Mouse (Mus musculus): ENCODE measurements around the gene Scp2. TPM values are rescaled to one million over a fixed set of nuclear protein-coding genes. Genes with fewer than 3 reads are reported as not detected.

Scp2 gene
- polyA plus RNA-seq, 1 experiment from 2014 or later = 228 TPM

DNA sequence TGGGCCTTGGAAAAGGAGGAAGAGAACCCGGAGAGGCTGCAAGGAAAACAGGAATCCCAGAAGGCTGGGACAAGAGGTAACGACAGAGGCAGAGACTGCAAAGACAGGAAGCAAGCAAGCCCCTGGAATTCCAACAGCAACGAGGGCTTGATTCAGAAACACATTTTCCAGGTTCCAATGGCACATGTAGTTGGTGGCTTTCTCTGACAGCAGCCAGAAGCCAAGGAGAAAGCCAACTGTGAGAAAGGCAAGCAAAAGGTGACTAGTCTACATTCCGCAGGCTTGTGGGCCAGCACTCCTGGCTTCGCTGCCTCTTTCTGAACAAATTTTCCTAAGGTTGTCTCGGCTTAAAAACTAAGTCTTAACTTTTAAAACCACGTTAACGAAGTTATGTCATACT, 74.1 kb downstream of the Scp2 start:
- H3K4me1 ChIP-seq = peaks cover 13% of the 10 kb centered on the region
- H3K27me3 ChIP-seq = no peaks in the 10 kb centered on the region
- ATAC-seq (replicated peaks; ENCODE audit: low FRiP score) = no peak
- H3K9ac ChIP-seq = peak overlapping the region; percentile 50
- peak overlapping the region; percentile 57 for H3K27ac ChIP-seq
- H3K4me3 ChIP-seq (replicated peaks) = peak overlapping the region; percentile 53
- peaks cover 20% of the 10 kb centered on the region for H3K36me3 ChIP-seq
- no peaks in the 10 kb centered on the region for H3K9me3 ChIP-seq (replicated peaks)
- H3K4me2 ChIP-seq = peak overlapping the region; percentile 62
- WGBS = 10% methylated on average over 8 of the region's 8 CpGs

DNA sequence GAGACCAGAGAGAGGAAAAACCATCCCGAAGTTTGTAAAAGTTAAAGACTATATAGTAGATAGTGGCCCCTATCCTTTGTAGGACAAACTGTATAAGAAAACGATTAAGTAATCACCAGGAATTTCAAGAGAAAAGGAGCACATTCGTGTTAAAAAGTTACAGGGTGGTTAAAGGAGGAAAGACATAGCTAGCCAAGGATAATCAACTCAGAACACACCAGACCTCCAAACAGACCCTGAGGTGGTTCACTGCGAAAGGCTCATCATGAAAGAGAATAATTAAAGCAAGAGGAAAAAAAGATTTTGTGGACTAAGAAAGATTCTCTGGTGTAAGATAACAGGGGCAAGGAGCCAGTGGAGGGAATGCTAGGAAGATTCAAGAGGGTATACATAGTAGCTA, 74.5 kb downstream of the Scp2 start:
- WGBS = 65% methylated on average over 4 of the region's 4 CpGs
- peak overlapping the region; percentile 57 for H3K27ac ChIP-seq

DNA sequence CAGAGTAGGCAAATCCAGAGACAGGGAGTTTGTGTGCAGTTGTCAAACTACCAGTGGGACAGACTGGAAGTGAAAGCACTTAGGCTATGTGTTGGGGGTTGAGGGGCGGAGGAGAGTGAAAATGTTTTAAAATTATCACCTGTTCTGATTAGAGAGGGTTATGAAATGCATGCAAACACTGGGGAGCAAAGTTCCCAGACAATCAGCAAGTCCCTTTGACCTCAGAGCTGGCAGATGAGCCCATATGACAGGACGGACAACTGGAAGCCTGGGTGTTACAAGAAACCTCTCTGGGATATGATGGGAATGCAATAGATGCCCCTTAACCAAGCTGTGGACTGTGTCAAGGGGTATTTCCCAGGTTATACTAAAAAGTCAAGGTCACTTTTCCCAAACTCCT, 76.7 kb downstream of the Scp2 start:
- Histone ChIP-seq H3K4me2 (no peak overlapping the region), H3K9me3 (replicated peaks) (no peaks in the 10 kb centered on the region)

More for the DNA sequence above, 74.5 kb downstream of the Scp2 start:
- H3K27me3 ChIP-seq = no peaks in the 10 kb centered on the region
- peak overlapping the region; percentile 50 for H3K9ac ChIP-seq
- H3K4me1 ChIP-seq = peaks cover 13% of the 10 kb centered on the region
- H3K36me3 ChIP-seq = peaks cover 25% of the 10 kb centered on the region
- H3K4me3 ChIP-seq (replicated peaks) = peak overlapping the region; percentile 53
- no peaks in the 10 kb centered on the region for H3K9me3 ChIP-seq (replicated peaks)
- peak overlapping the region; percentile 62 for H3K4me2 ChIP-seq
- ATAC-seq (replicated peaks; ENCODE audit: low FRiP score) = no peak

DNA sequence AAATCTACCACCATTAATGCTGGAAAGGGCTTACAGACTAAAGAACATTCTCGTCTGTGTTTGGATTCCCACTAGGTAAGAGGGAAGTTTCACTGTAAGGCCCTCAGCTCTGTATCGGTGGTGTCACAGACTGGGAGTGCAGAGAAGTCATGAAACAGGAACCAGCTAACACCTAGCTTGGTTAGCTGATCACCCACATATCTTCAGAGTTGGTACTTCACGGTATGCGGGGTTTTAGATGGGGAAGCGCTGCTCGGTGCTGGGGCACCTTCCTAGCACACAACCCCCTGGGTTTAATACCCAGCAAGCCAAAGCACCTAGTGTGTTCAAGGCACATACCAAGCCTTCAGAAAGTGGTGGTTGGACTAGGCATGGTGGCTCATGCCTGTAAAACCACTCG, 77.5 kb downstream of the Scp2 start:
- Histone ChIP-seq H3K27ac (no peak overlapping the region), H3K4me3 (replicated peaks) (no peak overlapping the region), H3K27me3 (no peaks in the 10 kb centered on the region), H3K36me3 (peaks cover 44% of the 10 kb centered on the region), H3K9ac (no peak overlapping the region), H3K4me2 (no peak overlapping the region), H3K9me3 (replicated peaks) (no peaks in the 10 kb centered on the region), H3K4me1 (peaks cover 13% of the 10 kb centered on the region)
- 90% methylated on average over 7 of the region's 7 CpGs for WGBS
- ATAC-seq (replicated peaks; ENCODE audit: low FRiP score) = no peak

More for the DNA sequence above, 76.7 kb downstream of the Scp2 start:
- Histone ChIP-seq H3K4me3 (replicated peaks) (no peak overlapping the region), H3K27me3 (no peaks in the 10 kb centered on the region), H3K36me3 (peaks cover 38% of the 10 kb centered on the region), H3K27ac (no peak overlapping the region), H3K4me1 (peaks cover 13% of the 10 kb centered on the region), H3K9ac (no peak overlapping the region)
- no peak for ATAC-seq (replicated peaks; ENCODE audit: low FRiP score)
- 88% methylated on average over 2 of the region's 2 CpGs for WGBS

DNA sequence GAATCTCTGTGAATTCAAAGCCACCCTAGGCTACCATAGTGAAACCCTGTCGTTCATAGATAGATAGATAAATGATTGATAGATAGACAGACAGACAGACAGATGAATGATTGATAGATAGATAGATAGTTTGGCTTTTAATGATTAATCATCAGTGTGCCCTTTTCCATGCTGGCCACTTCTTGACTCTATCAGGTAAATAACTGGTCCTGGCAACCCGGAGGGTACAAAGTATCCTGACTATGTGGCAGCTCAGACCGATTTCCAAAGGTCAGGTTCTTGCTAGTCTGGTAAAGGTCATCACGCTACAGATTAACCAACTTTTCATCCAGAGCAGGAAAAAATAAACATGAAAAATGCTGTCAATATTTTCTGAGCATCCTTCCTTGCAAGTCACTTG, 78.2 kb downstream of the Scp2 start:
- ATAC-seq (replicated peaks; ENCODE audit: low FRiP score) = no peak

DNA sequence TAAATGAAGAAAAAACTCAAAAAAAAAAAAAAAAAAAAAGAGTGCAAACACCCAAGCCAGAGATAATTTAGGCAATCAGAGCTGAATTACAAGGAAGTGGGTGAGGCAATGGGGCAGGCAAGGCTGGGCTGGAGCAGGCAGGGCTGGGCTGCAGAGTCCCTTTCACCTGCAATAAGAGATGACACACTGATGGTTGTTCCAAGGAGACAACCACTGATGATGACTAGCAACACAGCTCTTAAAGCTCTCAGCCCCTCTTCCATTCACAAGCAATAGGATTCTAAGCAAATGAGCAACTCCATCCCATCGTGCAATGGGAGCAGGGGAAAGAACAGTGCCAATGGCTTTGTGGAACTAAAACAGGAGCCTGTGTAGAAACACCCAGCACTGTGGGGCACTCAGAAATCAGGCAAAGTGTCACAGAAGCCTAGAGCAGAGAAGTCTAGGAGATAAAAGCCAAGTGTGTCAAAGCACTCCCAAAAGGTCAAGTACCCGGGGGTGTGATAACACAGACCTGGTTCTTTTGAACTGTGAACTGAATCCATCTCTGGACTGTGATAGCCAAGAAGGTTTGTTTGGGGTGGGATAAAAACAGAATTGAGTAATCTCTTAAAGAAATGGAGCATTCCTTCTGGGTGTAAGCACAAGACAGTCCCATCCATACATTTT, 79.5 kb downstream of the Scp2 start:
- no peaks in the 10 kb centered on the region for H3K9me3 ChIP-seq (replicated peaks)
- H3K27ac ChIP-seq = no peak overlapping the region
- H3K9ac ChIP-seq = no peak overlapping the region
- H3K4me3 ChIP-seq (replicated peaks) = no peak overlapping the region
- H3K27me3 ChIP-seq = no peaks in the 10 kb centered on the region
- H3K4me1 ChIP-seq = peaks cover 9% of the 10 kb centered on the region
- H3K36me3 ChIP-seq = peaks cover 58% of the 10 kb centered on the region
- no peak overlapping the region for H3K4me2 ChIP-seq
- ATAC-seq (replicated peaks; ENCODE audit: low FRiP score) = no peak
- WGBS = 82% methylated on average over 2 of the region's 2 CpGs

More for the DNA sequence above, 78.2 kb downstream of the Scp2 start:
- no peak overlapping the region for H3K27ac ChIP-seq
- H3K4me1 ChIP-seq = peaks cover 13% of the 10 kb centered on the region
- WGBS = 85% methylated on average over 4 of the region's 4 CpGs
- H3K36me3 ChIP-seq = peaks cover 49% of the 10 kb centered on the region
- no peak overlapping the region for H3K9ac ChIP-seq
- no peaks in the 10 kb centered on the region for H3K27me3 ChIP-seq
- no peak overlapping the region for H3K4me3 ChIP-seq (replicated peaks)
- H3K4me2 ChIP-seq = no peak overlapping the region
- H3K9me3 ChIP-seq (replicated peaks) = no peaks in the 10 kb centered on the region

DNA sequence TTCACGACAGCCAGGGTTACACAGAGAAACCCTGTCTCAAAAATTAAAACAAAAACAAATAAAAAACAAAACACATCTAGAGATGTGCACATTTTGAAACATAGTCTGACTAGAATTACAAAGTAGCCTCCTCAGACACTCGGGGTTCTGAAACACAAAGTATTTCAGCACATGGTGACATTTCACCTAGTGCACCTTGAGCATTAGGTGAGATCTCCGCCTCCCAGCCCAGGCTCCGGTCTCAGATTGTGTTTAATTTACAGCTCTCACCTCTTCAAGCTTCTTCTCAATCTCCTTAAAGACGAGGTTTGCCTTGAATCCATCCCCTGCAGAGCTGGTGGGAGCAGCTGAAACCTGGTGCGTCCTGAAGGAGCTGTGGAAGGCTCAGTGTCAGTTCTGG, 81.2 kb downstream of the Scp2 start:
- Histone ChIP-seq H3K9me3 (replicated peaks) (no peaks in the 10 kb centered on the region), H3K4me2 (no peak overlapping the region), H3K27me3 (no peaks in the 10 kb centered on the region), H3K4me1 (no peaks in the 10 kb centered on the region), H3K27ac (no peak overlapping the region), H3K36me3 (peaks cover 75% of the 10 kb centered on the region), H3K9ac (no peak overlapping the region), H3K4me3 (replicated peaks) (no peak overlapping the region)
- no peak for ATAC-seq (replicated peaks; ENCODE audit: low FRiP score)
- 79% methylated on average over 6 of the region's 6 CpGs for WGBS

DNA sequence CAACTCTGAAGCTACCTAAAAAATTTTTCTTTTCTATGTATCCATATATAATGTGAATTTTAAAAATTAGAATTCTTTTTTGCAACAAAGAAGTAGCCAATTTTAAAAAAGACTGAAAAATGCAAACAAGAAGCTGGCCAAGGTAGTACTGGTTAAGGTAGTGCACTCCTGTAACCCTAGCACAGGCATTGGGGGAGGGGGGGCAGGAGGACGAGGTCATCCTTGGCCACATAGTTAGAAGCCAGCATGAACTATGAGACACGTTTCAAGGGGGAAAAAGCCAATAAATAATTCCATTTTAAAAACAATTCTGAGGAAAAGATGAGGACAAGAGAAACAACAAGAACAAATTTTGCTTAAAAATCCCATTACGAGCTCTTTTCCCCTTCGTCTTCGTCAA, 82.3 kb downstream of the Scp2 start:
- ATAC-seq (replicated peaks; ENCODE audit: low FRiP score) = no peak
- Histone ChIP-seq H3K9ac (no peak overlapping the region), H3K4me1 (no peaks in the 10 kb centered on the region), H3K4me3 (replicated peaks) (no peak overlapping the region), H3K36me3 (peaks cover 75% of the 10 kb centered on the region), H3K27ac (no peak overlapping the region), H3K9me3 (replicated peaks) (no peaks in the 10 kb centered on the region), H3K4me2 (no peak overlapping the region), H3K27me3 (no peaks in the 10 kb centered on the region)
- WGBS = 89% methylated on average over 5 of the region's 5 CpGs

DNA sequence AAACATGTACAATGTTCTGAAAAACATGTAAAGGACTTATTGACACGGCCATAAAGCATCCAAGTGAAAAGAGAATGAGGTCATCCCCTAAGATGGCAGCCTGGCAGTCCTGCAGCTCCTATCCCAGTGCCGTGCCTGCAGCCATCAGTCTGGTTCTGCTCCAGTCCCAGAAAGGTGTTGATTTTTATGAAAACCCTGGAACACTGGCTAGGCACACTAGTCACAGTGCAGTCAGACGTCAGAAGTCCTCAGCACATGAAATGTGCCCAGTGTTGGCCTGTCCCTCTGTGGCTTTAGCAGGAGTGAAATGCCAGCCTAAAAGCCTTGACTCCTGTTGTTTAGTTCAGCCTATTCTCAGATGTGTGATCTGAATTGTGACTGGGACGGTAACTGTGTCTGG, 84.0 kb downstream of the Scp2 start:
- no peak for ATAC-seq (replicated peaks; ENCODE audit: low FRiP score)
- 85% methylated on average over 4 of the region's 4 CpGs for WGBS
- peaks cover 70% of the 10 kb centered on the region for H3K36me3 ChIP-seq

DNA sequence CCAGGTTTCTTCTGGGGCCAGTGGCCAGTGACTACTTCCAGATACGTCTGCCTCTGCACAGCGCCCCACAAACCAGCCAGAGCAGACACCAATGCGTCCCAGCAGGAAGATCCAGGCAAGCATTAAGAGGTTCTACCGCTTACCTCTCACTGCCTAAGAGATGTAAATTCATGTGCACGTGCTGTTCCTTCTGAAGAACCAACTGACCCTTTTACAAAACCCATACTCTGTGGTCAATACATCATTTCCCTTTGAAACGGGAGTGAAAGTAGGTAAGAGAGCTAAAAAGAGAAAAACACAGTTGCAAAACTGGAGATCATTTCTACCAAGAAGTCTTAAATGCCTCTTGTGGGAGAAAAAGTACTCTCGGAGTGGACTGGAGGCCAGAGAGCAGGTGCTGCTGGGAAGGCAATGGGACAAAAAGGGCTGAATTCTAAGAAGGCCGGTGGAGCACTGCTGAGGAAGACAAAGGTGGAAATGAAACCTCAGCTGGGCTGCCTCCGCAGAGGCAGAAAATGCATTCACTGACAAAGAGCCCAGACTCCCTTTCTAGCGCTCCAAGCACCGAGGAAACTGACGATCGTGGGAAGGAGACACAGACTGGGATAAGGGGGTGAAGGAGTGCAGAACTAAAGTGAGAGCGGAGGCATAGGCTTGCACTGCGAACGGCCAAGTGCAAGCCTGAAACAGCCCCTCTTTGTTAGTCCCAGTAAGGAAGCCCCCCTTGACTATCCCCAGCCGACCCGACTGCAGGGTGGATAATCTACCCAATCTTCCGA, 85.0 kb downstream of the Scp2 start:
- no peak overlapping the region for H3K9ac ChIP-seq
- H3K4me1 ChIP-seq = no peaks in the 10 kb centered on the region
- H3K4me3 ChIP-seq (replicated peaks) = no peak overlapping the region
- no peaks in the 10 kb centered on the region for H3K27me3 ChIP-seq
- H3K4me2 ChIP-seq = no peak overlapping the region
- H3K9me3 ChIP-seq (replicated peaks) = no peaks in the 10 kb centered on the region
- no peak for ATAC-seq (replicated peaks; ENCODE audit: low FRiP score)
- WGBS = 85% methylated on average over 19 of the region's 19 CpGs
- peaks cover 73% of the 10 kb centered on the region for H3K36me3 ChIP-seq
- H3K27ac ChIP-seq = no peak overlapping the region

More for the DNA sequence above, 84.0 kb downstream of the Scp2 start:
- H3K4me3 ChIP-seq (replicated peaks) = no peak overlapping the region
- H3K9me3 ChIP-seq (replicated peaks) = no peaks in the 10 kb centered on the region
- no peak overlapping the region for H3K4me2 ChIP-seq
- H3K4me1 ChIP-seq = no peaks in the 10 kb centered on the region
- no peak overlapping the region for H3K9ac ChIP-seq
- no peaks in the 10 kb centered on the region for H3K27me3 ChIP-seq
- no peak overlapping the region for H3K27ac ChIP-seq

DNA sequence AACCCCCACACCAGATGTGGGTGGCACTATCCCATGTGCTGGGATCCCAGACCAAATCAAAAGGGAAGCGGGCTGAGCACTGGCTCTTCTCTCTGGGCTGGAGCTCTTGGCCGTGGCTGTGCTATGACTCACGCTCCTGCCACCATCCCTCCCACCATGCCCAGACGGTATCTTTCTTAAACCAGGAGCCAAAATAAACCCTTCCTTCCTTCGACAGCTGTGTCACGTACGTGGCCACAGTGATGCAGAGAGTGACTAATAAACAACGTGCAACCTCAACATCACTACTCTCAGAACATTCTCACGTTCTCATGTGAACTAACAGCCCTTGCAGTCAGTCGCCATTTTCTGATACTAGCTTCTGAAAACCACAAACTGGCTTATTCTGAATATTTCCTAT, 86.6 kb downstream of the Scp2 start:
- no peak for ATAC-seq (replicated peaks; ENCODE audit: low FRiP score)
- WGBS = 75% methylated on average over 10 of the region's 10 CpGs

DNA sequence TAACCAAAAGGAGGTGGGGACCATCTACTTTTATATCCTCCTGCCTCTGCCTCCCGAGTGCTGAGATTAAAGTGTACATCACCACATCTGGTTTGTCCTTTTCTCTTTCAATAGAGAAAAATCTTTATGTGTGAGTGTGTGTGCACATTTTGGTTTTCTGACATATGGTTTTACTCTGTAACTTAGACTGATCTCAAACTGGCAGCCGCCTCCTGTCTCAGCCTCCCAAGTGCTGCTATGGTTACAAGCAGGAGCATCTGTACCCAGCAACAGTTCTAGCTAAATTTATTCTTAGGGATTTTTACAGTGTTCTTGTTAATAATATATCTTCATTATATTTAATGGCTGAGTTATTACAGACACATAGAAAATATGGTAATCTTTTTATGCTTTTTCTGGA, 87.6 kb downstream of the Scp2 start:
- no peak overlapping the region for H3K27ac ChIP-seq
- no peak overlapping the region for H3K4me3 ChIP-seq (replicated peaks)
- no peak overlapping the region for H3K4me2 ChIP-seq
- peaks cover 77% of the 10 kb centered on the region for H3K36me3 ChIP-seq
- no peak overlapping the region for H3K9ac ChIP-seq
- 92% methylated on average over 2 of the region's 2 CpGs for WGBS
- no peaks in the 10 kb centered on the region for H3K4me1 ChIP-seq
- H3K9me3 ChIP-seq (replicated peaks) = no peaks in the 10 kb centered on the region
- no peak for ATAC-seq (replicated peaks; ENCODE audit: low FRiP score)
- no peaks in the 10 kb centered on the region for H3K27me3 ChIP-seq

More for the DNA sequence above, 86.6 kb downstream of the Scp2 start:
- Histone ChIP-seq H3K27ac (no peak overlapping the region), H3K4me1 (no peaks in the 10 kb centered on the region), H3K4me2 (no peak overlapping the region), H3K9me3 (replicated peaks) (no peaks in the 10 kb centered on the region), H3K36me3 (peaks cover 77% of the 10 kb centered on the region), H3K9ac (no peak overlapping the region), H3K4me3 (replicated peaks) (no peak overlapping the region), H3K27me3 (no peaks in the 10 kb centered on the region)
